Mouse (Mus musculus): ENCODE results near the gene Tmc4.

The Tmc4 gene

DNA sequence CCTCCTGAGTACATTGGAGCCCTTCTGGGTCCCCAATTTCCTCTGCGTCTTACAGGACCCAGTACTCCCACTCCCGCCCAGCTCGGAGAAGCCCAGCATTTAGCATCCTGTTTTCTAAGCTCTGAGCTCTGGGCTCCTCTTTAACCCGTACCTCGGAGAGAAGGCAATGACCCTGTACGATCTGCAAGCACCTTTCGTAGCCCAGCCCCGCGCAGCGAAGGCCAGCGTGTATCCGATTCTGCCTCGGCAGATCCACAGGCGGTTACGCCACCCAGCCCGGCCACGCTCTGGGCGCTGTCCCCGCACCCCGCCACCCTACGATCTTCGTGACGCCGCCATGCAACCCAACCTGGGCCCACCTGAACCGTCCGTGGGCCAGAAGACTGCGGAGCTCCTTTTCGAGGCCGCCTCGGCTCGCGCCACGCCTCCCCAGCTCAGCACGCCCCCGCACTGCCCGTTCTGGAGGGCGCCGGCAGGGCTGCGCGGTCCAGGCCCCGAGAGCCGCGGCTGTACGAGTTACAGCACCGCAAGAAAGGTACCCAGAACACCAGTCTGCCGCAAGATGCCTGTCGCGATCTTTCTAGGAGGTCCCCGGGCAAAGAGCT lies 15.1 kb upstream of the Tmc4 start, which contains the start of gene Tsen34:
Gene Tsen34 (plus strand): TSS at position 482 of the 605 bp plus-strand sequence.
- no peak for DNase-seq (ENCODE audit: low read depth)

DNA sequence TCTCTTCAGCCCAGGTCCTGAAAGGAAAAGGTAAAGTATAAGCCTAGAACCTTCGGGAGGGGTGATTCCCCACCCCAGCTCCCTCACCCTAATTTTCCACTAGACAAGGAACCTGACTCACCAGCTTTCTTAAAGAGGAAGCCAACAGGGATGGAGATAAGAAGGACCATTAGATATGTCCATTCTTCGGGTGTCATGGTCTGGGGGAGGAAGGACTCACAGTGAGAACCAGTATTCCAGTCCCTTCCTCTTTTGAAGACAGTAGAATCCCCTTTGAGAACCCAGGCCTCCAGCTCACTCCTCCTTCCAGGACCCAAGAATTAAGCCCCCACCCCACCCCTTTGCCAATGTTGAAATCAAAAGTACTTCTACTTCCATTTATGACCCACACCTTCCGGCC lies 14.6 kb upstream of the Tmc4 start:
- DNase-seq (ENCODE audit: low read depth), result no peak

DNA sequence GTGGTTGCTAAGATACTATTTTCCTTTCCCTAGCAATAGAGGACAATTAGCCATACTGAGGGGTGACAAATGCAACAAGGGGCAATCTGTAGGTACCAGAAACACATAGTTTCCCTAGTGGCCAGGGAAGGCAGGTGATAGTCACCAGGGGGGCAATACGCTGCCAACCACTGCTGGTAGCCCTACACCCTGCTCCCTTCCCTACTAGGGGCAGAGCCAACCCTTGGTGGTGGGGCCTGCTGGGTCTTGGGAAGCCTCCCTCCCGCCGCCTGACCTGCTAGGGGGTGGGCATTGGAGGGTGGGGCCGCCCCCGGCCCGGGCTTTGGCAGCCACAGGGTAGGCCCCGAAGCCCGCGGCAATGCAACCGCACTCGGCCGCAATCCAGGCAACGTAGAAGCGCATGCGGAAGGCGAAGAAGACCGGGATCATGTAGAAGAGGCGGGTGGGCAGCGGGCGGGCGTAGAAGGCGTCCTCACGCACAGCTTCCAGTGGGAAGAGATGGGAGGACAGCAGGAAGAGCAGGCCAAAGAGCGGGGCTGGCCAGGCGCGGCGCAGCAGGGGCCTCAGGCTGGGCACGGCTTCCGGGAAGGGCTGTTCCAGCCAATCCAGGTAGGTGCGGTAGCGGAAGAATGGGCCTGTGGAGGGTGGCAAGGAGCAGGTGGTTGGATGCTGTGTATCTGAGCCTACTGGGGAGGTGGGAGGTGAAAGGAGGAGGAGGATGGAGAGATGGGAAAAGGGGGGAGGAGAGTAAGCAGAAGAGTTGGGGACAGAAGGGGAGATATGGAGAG lies 8.2 kb upstream of the Tmc4 start:
- no peak for DNase-seq (ENCODE audit: low read depth)

- DNase-seq (ENCODE audit: low read depth), result no peak
These were observed 7.3 kb upstream of the Tmc4 start for GRCm38 (mm10) chr7:3684698-3685097.

- DNase-seq (ENCODE audit: low read depth), result no peak
These were observed 6.7 kb upstream of the Tmc4 start for GRCm38 (mm10) chr7:3683908-3684550.

- DNase-seq (ENCODE audit: low read depth), result no peak
These were observed 982 bp downstream of the Tmc4 start for GRCm38 (mm10) chr7:3676371-3676770.

GRCm38 (mm10) chr7:3675228-3675548 lies 2.2 kb downstream of the Tmc4 start:
- DNase-seq (ENCODE audit: low read depth), result no peak

DNA sequence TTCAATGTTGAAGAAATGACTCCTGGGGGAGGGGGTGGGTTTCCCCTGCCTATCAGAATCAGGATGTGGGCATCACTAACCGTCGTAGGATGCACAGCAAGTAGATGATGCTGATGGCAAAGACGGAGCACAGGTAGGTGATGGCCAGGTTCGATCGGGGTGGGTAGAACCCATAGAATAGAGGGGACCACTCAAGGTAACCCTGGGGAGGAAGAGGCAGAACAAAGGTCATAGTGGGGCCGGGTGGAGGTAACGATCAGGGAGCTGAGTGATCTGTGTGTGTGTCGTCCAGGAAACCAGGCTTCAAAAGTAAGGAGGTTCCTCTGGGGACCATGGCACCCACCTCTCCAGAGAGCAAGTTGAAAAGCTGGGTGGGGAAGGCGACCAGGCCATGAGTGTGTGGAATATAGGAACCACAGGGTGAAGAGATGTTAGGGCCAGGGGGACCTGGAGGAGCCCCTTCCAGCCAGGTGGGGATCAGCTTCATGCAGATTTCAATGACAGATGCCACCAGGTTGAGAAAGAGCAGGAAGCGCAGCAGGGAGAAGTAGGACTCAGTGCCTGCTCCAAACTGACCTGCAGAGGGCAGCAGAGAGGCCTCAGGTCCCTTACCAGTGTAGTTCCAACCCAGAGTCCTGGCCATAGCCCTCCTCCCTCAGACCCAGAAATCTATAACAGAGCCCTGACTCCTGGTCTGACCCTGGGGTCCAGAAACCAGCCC lies 2.7 kb downstream of the Tmc4 start:
- DNase-seq (ENCODE audit: low read depth), result peak; percentile 91

DNA sequence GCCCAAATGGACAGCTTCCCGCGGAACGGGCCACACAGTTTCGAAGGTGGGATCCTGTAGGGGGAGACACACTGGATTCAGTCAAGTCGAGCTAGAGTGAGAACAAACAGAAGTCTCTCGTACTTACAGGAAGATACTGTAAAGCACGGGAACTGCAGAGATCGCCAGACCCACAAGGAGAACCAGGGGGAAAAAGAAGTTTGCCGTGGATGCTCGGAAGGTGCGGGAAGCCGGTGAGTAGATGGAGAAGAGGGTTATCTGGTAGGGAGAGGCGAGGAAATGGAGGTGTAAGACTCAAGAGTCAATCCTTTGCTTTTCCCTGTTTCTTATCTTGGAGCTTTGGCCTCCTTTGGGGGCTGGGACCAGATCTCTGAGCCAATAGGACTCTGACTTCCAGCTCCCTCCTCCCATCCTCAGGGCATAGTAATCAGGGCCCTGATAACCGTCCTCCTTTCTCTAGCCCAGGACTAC lies 10.4 kb downstream of the Tmc4 start:
- no peak for DNase-seq (ENCODE audit: low read depth)

- DNase-seq (ENCODE audit: low read depth), result peak; percentile 100
These were observed 11.9 kb downstream of the Tmc4 start, which contains the start of gene Leng1 for GRCm38 (mm10) chr7:3665215-3666114. Gene Leng1 (minus strand): TSS chr7:3665840.

- peak; percentile 41 for DNase-seq (ENCODE audit: low read depth)
These were observed 12.7 kb downstream of the Tmc4 start for GRCm38 (mm10) chr7:3664524-3665214.

- DNase-seq (ENCODE audit: low read depth), result no peak
These were observed 18.8 kb downstream of the Tmc4 start for GRCm38 (mm10) chr7:3658578-3658977.

- no peak for DNase-seq (ENCODE audit: low read depth)
These were observed 20.4 kb downstream of the Tmc4 start for GRCm38 (mm10) chr7:3656966-3657365.

DNA sequence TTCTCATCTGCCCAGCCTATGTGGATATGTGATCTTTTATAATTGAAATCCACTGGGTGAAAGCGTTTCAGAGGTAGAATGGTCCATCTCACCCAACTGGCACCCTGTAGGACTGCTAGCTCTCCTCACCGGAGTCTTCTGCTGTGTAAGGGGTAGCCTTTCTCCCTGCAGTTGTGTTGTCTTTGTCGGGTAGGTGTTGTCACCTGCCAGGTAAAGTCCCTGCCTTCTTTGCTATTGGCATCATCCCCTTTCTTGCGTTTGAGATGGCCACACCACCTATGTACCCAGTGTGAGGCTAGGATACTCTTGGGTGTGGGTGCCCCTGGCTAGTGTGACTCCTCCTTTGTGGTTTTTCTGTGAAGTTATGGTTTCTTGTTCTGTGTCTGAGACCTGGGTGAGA lies 30.7 kb downstream of the Tmc4 start:
- DNase-seq (ENCODE audit: low read depth), result no peak

DNA sequence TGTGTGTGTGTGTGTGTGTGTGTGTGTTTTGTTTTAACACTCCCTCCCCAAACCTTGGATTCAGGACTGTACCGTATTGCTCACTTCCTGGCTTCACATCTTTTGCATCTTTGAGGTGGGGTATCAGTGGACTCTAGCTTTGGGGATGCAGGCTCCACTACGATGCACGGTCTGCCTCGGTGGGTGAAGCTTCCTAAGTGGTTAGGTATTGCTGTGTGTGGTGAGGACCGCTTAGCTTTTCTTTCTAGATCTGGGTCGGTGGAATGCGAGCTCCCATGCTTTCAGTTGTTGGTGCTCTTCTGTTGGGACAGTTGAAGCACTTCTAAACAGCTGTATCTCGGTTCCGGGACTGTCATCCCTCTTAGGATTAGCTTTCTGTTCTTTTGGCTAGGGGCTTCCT lies 31.2 kb downstream of the Tmc4 start:
- peak; percentile 33 for DNase-seq (ENCODE audit: low read depth)

DNA sequence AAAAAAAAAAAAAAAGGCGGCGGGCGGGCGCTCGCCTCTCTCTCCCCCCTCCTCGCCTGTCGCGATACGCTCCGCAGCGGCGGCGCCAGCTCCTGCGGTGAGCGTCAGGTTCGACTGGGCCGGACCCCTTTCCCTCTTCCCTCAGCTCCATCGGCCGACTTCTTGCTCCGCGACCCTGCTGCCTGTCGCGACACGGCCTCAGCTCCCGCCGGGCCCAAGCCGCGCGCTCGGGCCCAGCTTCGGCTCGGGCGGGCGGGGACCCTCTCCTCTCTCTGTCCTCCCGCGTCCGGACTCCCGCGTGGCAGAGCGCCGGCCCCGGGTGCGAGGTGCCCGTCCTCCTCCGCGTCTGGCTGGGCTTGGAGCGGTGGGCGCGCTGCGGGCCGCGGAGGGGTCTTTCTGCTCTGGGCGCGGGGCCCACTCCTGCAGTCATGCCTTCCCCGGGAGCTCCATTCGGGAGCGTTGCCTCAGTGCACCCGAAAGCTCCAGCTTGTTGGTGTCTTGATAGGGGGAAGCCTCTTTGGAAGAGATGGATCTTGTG lies 31.8 kb downstream of the Tmc4 start:
- DNase-seq (ENCODE audit: low read depth), result no peak

- peak; percentile 99 for DNase-seq (ENCODE audit: low read depth)
These were observed 32.5 kb downstream of the Tmc4 start, which contains the start of gene Cnot3 for GRCm38 (mm10) chr7:3644672-3645487. Gene Cnot3 (plus strand): TSS chr7:3645268.

GRCm38 (mm10) chr7:3644348-3644671 lies 33.0 kb downstream of the Tmc4 start:
- DNase-seq (ENCODE audit: low read depth), result no peak

- no peak for DNase-seq (ENCODE audit: low read depth)
These were observed 33.5 kb downstream of the Tmc4 start for GRCm38 (mm10) chr7:3643843-3644242.

DNA sequence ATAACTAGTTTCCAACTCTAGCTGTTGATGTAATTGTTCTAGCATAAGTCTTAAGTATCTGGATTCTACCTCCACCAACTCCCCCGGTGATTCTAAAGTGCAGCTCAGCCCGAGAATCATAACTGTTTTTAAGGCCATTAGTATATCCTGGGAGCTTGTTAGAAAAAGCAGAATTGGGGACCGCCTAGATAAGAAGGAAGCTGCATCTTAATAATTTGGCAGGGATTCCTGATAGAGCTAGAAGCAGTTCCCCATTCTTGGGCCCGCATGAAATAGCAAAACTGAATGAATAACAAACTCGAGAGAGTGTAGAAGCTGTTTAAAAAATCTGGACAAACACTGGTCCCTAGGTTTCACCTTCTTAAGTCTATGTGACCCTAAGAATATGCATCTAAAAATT lies 33.9 kb downstream of the Tmc4 start:
- DNase-seq (ENCODE audit: low read depth), result no peak

Measured in NIH3T3 (cell line).